Mouse (Mus musculus) brain, embryonic 14.5 days (tissue): ENCODE data around the gene Nupr1.
A peak's percentile ranks its signal among the peaks of the same experiment; 100 is the strongest.

Source experiments
- CTCF ChIP-seq: fragments of 200-500 bp; IDR thresholded peaks from 2 replicates; pipeline ENCODE4 v1.5.1; 2012; ENCODE audit warnings: inconsistent platforms, mild to moderate bottlenecking, moderate library complexity, borderline replicate concordance; ENCODE audit not compliant: insufficient read depth, insufficient read length; ENCODE audit errors: extremely low read depth
- POLR2A ChIP-seq: fragments of 200-500 bp; IDR thresholded peaks from 2 replicates; pipeline ENCODE4 v1.6.1; 2012; ENCODE audit warnings: mild to moderate bottlenecking, inconsistent platforms, borderline replicate concordance; ENCODE audit not compliant: poor library complexity, insufficient read depth, insufficient read length, severe bottlenecking; ENCODE audit errors: extremely low read depth

GRCm38 (mm10) chr7:126587779-126588178 is 42.9 kb downstream of the Nupr1 start:
- no peak for TF ChIP-seq POLR2A
- peak; percentile 64 for TF ChIP-seq CTCF
